Mouse (Mus musculus) CH12.LX (cell line): ENCODE measurements around the gene Mmel1.

ENCODE experiments used
- BHLHE40 ChIP-seq: IDR thresholded peaks from 2 replicates; pipeline ENCODE4 v1.6.1; 2011; ENCODE audit warnings: mild to moderate bottlenecking, low read depth, low read length, improper control_type of control experiment
- CTCF ChIP-seq, 2 experiments: IDR thresholded peaks in 1 of 2; conservative IDR thresholded peaks in 1 of 2; 2 replicates each; pipeline ENCODE4 v1.5.1; 2011 to 2012; ENCODE audit warnings: low read depth in 2 of 2, low read length in 2 of 2, improper control_type of control experiment in 1 of 2, inconsistent platforms in 1 of 2, mild to moderate bottlenecking in 1 of 2, moderate library complexity in 1 of 2
- EP300 ChIP-seq: IDR thresholded peaks from 2 replicates; pipeline ENCODE4 v1.6.1; 2011; ENCODE audit warnings: low read length, improper control_type of control experiment
- KAT2A ChIP-seq: IDR thresholded peaks from 2 replicates; pipeline ENCODE4 v1.6.1; 2012; ENCODE audit warnings: low read length, improper control_type of control experiment, inconsistent platforms; ENCODE audit not compliant: insufficient replicate concordance
- MAFK ChIP-seq: IDR thresholded peaks from 2 replicates; pipeline ENCODE4 v1.6.1; 2011; ENCODE audit warnings: low read length, improper control_type of control experiment; ENCODE audit not compliant: insufficient replicate concordance
- POLR2AphosphoS2 ChIP-seq: IDR thresholded peaks from 2 replicates; pipeline ENCODE4 v1.6.1; 2011; ENCODE audit warnings: low read depth, low read length, improper control_type of control experiment
- TCF12 ChIP-seq: IDR thresholded peaks from 2 replicates; pipeline ENCODE4 v1.6.1; 2014; ENCODE audit warnings: low read depth, mild to moderate bottlenecking, inconsistent platforms, low read length, improper control_type of control experiment
- ZC3H11A ChIP-seq: IDR thresholded peaks from 2 replicates; pipeline ENCODE4 v1.6.1; 2012; ENCODE audit warnings: low read depth, mild to moderate bottlenecking, inconsistent platforms, low read length, improper control_type of control experiment
- ZMIZ1 ChIP-seq: IDR thresholded peaks from 2 replicates; pipeline ENCODE4 v1.6.1; 2012; ENCODE audit warnings: low read depth, mild to moderate bottlenecking, inconsistent platforms, low read length, improper control_type of control experiment

- no peak for TF ChIP-seq CTCF (conservative IDR thresholded peaks at IDR 0.05 in 1 of 2, IDR thresholded peaks at IDR 0.05 in 1 of 2; ENCODE audit: low read depth in 2 of 2, low read length in 2 of 2)
- TF ChIP-seq ZC3H11A: no peak
- TF ChIP-seq POLR2AphosphoS2: no peak
- TF ChIP-seq ZMIZ1: no peak
- TF ChIP-seq BHLHE40: no peak
- TF ChIP-seq EP300: no peak
- TF ChIP-seq TCF12: no peak
- TF ChIP-seq MAFK: no peak
- no peak for TF ChIP-seq KAT2A
Measured at GRCm38 (mm10) chr4:154914707-154915106, 45.3 kb downstream of the Mmel1 start.
